Mouse (Mus musculus) ovary, adult 18-20 months (tissue): ENCODE results near the gene Pnmal1.

Source experiments
- DNase-seq: peaks from one replicate; pipeline ENCODE4 v3.0.0; 2022; ENCODE audit warnings: low spot score, mixed read lengths

The Pnmal1 gene

GRCm38 (mm10) chr7:16995345-16995744, 35.9 kb downstream of the Pnmal1 start:
- DNase-seq, result no peak

GRCm38 (mm10) chr7:16999233-16999632, 39.8 kb downstream of the Pnmal1 start:
- DNase-seq, result no peak

- DNase-seq, result peak; percentile 57
These were observed 40.2 kb downstream of the Pnmal1 start for GRCm38 (mm10) chr7:16999650-17000049.

DNA sequence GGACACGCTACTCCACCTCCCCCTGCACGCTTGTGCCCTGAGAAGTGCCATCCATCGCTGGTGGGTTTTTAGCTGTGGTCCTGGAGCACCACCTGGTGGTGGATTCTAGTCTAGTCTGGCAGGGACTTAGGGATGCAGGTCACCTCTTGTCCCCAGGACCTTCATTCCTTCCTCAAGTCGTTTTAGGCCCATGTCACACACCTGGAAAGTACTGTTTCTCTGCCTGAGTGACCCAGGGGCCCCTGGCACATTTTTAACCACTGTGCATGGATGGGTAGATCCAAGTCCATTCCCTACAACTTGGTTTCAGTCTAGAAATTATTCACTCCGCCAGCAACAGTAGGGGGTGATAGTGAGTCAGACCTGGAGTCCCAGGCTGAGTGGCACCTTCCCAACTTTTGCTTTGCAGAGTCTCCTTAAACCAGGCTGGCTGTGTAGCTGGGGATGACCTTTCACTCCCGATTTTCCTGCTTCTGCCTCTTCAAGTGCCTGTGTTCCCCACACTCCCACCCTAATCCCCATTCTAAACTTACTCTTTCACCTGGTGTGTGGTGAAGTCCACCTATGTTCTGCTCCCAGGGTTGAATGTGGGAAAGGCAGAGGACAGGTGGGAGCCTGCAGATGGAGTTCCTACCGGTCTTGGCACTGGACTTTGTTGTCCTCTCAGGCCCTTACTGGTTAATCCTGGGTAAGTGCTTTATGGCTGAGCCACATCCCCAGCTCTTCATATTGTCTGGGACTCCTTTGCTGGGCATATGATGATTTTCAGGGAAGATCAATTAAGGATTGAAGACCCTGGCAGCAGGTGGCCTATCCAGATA, 43.1 kb downstream of the Pnmal1 start:
- DNase-seq, result no peak

DNA sequence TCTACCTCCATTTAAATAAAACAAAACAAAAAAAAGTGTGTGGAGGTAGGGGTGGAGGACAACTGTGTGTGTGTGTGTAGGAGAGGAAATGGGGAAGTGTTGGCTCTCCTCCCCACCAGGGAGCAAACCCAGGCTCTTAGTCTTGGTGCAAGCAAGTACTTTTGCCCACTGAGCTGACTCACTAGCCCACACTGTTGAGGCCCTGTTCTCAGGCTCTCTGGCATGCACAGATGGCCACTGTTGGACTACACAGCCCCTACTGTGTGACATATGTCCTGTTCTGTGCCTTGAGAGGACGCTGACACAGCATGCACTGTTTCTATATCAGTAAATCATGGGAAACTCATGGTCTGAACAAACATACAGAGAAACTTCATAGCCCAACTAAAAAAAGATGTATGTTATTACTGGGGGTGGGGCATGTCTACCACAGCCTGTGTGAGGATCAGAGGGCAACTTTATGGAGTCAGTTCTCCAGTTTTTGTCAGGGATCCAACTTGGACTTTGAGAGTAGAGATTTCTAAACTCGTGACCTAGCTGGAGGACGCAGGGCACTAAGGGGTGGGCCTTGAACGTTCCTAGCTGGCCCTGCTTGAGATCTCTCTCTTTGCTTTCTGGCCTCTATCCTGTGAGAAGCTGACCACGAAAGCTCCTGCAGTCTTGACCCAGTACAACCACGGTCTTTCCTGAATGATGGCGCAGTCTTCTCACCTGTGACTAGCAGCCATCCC, 43.9 kb downstream of the Pnmal1 start:
- DNase-seq, result no peak

DNA sequence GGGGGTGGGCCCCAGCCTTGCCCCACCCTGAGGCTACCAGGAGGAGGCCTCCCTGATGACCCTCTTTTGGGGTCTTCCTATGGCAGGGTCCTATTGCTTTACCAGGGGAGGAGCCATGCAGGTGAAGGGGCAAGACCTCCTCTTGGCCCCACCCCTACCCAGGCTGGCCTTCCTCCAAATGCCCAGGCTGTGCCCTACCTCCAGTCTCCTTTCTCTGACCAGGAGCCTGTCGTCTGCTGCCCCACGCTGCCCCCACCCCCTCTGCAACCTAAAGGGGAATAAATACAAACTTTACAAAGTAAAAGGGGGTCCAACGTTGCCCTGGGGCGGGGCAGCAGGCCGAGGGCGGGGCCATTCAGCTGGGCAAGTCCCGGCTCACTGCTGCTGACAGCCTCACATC, 45.2 kb downstream of the Pnmal1 start:
- DNase-seq, result no peak

DNA sequence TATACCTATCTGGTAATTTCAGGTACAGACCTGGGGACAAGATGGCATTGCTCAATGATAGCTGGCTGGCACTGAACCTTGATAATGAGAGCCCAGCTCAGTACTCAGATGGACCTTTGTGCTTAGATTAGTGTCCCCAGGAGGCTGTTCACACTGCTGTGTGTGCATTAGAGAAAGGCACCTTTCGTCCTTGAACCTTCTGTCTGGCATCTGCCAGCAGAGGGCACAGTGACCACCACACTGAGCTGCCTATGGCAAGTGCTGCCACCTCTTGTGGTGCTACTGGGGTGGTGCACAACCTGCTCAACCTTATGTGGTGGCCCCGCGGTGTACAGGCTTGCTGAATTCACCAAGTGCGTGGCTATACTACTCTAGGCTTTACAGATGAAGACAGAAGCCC, 47.8 kb downstream of the Pnmal1 start:
- no peak for DNase-seq

DNA sequence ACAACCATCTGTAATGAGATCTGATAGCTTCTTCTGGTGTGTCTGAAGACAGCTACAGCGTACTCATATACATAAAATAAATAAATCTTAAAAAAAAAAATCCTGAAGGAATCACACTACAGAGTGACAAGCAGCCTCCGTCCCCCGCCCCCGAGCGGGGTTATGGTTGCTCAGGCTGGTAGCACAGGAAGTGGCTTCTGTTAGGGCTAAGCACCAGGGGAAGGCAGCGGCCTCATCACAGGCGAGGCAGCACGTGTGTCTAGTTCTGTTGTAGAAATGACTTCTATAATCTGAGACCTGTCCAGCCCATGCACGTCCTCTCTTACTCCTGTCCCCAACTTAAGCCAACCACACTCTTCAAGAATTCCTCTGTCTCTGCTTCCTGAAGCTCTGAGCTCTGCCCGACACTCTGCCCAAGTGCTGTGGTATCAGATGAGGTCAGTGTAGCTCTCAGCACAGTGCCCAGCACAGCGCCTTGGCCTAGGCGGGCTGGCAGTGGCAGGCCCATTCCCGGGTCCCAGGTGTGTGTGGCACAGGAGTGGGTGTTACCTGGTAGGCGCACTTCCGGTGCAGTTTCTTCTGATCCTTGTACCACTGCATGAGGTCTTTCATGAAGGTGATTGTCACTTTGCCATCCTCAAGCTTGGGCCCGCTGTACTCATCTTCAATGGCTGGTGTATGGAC, 50.0 kb downstream of the Pnmal1 start:
- DNase-seq, result no peak

- DNase-seq, result no peak
These were observed 50.5 kb downstream of the Pnmal1 start for GRCm38 (mm10) chr7:17010010-17010347.

DNA sequence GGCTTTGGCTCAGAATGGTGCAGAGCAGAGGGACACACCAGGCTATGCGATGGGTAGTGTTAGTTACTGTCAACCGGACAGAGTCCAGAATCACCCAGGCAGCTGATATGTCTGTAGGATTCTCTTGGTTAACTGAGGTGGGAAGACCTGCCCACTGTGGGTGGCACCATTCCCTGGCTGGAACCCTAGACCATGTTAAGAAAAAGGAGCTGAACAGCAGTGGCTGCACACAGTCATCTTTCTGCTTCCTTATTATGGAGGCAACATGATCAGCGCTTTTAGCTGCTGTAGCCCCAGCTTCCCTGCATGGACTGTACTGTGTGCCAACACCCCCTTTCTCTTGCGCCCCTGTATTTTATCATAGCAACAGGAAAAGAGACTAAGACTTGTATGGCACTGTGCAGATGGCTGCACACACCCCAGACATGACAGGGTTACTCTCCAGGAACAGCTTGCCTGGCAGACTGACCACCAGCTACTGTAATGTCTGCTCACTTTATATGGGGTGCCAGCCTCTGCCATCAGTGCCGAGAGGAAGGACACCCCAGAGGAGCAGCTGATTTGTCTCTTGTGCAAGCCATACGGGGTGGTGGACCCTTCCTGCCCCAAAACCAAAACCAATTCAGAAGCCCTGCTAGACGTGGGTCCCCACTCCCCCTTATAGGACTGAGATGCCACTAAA, 52.6 kb downstream of the Pnmal1 start:
- DNase-seq, result no peak
